Mouse (Mus musculus) heart, postnatal 0 days (tissue): ENCODE results near the gene Mup19. TPM values are rescaled to one million over a fixed set of nuclear protein-coding genes. Genes with fewer than 3 reads are reported as not detected.
A peak's percentile ranks its signal among the peaks of the same experiment; 100 is the strongest.
"Not testable (repeated sequence)": the region's sequence is repeated elsewhere in the genome, so short reads cannot be mapped to it uniquely, and the experiment has no call there.

Experiments used
- ATAC-seq: fragments of 200-750 bp; cut with Nextera tagmentation; 2 replicates; pipeline ENCODE4 v1.8.0; 2017; ENCODE audit warnings: low read depth, moderate number of reproducible peaks, moderate library complexity; ENCODE audit not compliant: insufficient read depth
- DNase-seq: peaks from one replicate; pipeline ENCODE4 v3.0.0-alpha.2; 2016; ENCODE audit warnings: low spot score
- H3K27ac ChIP-seq: fragments of 300-500 bp; sonication (generic); 2 replicates; pipeline ENCODE4 v1.5.1; 2014; ENCODE audit warnings: low read depth, mild to moderate bottlenecking
- H3K27me3 ChIP-seq: fragments of 300-500 bp; sonication (generic); 2 replicates; pipeline ENCODE4 v1.6.1; 2014; ENCODE audit warnings: low read length, mixed read lengths; ENCODE audit not compliant: control insufficient read depth, insufficient read depth
- H3K36me3 ChIP-seq: fragments of 300-500 bp; sonication (generic); replicated peaks from 2 replicates; pipeline ENCODE4 v1.6.1; 2014; ENCODE audit warnings: low read length, mixed read lengths; ENCODE audit not compliant: control insufficient read depth, insufficient read depth
- H3K4me1 ChIP-seq: fragments of 300-500 bp; sonication (generic); 2 replicates; pipeline ENCODE4 v1.6.1; 2014; ENCODE audit warnings: antibody characterized with exemption; ENCODE audit not compliant: control insufficient read depth, insufficient read depth
- H3K4me2 ChIP-seq: fragments of 300-500 bp; sonication (generic); 2 replicates; pipeline ENCODE4 v1.6.1; 2014; ENCODE audit warnings: low read depth, mild to moderate bottlenecking, low read length, moderate library complexity
- H3K4me3 ChIP-seq: fragments of 300-500 bp; sonication (generic); 2 replicates; pipeline ENCODE4 v1.5.1; 2014; ENCODE audit warnings: low read depth, low read length
- H3K9ac ChIP-seq: fragments of 300-500 bp; sonication (generic); replicated peaks from 2 replicates; pipeline ENCODE4 v1.6.1; 2014; ENCODE audit warnings: low read depth, low read length, mixed read lengths
- H3K9me3 ChIP-seq: fragments of 300-500 bp; sonication (generic); replicated peaks from 2 replicates; pipeline ENCODE4 v1.6.1; 2016; ENCODE audit warnings: low read length; ENCODE audit not compliant: control insufficient read depth
- CTCF ChIP-seq: IDR thresholded peaks from 2 replicates; pipeline ENCODE4 v1.5.1; 2016; ENCODE audit warnings: antibody characterized with exemption, control low read depth, low read depth
- WGBS: fragments of 180-500 bp; shearing (Covaris S2); extraction: QIAGEN DNeasy Blood & Tissue Kit; methylation state at CpG from one replicate; pipeline ENCODE4 v1.1.7; 2014; 5-methylcytosine and 5-hydroxymethylcytosine counted together
- polyA plus RNA-seq: library from polyadenylated mRNA; unstranded; fragments of >200 nt; fragmentation: Nextera tagmentation; extraction: Ambion mirVana; gene quantifications from 2 replicates; pipeline ENCODE4 v1.2.1, GENCODE M21; 2015
- total RNA-seq: library from RNA; depleted of rRNA; stranded (reverse); fragments of >200 nt; gene quantifications from 2 replicates; pipeline ENCODE4 v1.2.3, GENCODE M21; 2014; ENCODE audit warnings: low replicate concordance; rRNA removed

Mup19 gene
- total and polyA plus RNA-seq, 2 experiments from 2014 or later = not detected

DNA sequence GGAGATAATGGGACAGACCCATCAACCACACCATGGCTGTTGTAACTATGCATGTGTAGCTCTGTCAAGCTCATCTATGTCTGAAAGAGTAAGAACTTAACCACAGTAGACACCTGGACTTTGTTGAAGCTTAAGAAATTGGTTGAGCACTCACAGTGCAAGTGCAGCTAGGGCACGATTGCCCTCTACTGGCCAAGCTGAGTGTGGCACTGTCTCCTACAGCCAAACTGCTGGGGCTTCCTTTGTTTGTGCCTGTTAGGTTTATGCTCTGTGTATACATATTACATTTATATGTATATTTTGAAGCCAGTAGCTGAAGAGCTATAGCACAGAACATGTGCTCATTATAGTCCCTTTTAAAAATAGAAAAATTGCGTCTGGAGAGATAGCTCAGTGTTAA, 29.1 kb upstream of the Mup19 start:
- not testable (repeated sequence) for H3K36me3 ChIP-seq, ATAC-seq, H3K4me1 ChIP-seq, H3K4me3 ChIP-seq, H3K27me3 ChIP-seq, H3K9me3 ChIP-seq, H3K4me2 ChIP-seq, H3K9ac ChIP-seq, H3K27ac ChIP-seq, DNase-seq
- 13% methylated on average over 2 of the region's 2 CpGs for WGBS
- TF ChIP-seq CTCF = peak; percentile 75

DNA sequence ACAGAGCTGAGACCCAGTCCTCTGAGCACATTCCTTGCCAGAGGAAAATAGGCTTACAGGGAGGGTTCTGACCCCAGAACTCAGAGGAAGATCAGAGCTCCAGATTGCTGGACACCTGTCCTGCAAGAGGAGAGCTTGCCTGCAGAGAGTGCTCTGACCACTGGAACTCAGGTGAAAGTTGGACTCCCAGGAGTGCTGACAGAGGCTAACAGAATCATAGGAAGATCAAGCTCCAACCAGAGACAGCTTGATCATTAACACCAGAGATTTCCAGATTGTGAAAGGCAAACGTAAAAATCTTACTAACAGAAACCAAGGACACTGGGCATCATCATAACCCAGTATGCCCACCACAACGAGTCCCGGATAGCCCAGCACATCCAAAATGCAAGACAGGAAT, 26.9 kb upstream of the Mup19 start:
- not testable (repeated sequence) for H3K9ac ChIP-seq, H3K4me2 ChIP-seq, H3K27me3 ChIP-seq, H3K27ac ChIP-seq, H3K4me1 ChIP-seq, ATAC-seq, H3K36me3 ChIP-seq, H3K4me3 ChIP-seq, H3K9me3 ChIP-seq, DNase-seq
- WGBS = 76% methylated on average over 3 of the region's 3 CpGs

DNA sequence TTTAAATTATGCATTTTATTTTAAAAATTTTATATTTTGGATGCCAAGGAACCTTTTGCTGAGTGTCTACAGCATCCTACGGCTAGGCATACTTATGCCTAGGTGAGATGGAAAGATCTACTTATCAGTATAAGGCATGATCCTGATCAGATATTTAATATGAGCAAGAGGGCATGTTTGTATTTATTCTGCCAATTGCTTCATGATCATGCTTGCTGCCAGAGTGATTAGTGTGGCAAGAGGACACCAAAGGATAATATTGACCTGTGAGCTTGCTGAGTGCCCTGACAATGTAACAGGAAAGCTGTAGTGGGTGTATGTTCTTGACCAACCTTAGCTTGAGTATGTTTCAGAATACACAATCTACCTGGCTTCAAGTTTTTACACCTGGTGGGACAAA, 7.6 kb upstream of the Mup19 start:
- not testable (repeated sequence) for H3K36me3 ChIP-seq, H3K9ac ChIP-seq, H3K27ac ChIP-seq, H3K4me1 ChIP-seq, H3K27me3 ChIP-seq, DNase-seq, H3K4me3 ChIP-seq, H3K4me2 ChIP-seq, H3K9me3 ChIP-seq, ATAC-seq
- 79% methylated on average over 1 of the region's 1 CpGs for WGBS

DNA sequence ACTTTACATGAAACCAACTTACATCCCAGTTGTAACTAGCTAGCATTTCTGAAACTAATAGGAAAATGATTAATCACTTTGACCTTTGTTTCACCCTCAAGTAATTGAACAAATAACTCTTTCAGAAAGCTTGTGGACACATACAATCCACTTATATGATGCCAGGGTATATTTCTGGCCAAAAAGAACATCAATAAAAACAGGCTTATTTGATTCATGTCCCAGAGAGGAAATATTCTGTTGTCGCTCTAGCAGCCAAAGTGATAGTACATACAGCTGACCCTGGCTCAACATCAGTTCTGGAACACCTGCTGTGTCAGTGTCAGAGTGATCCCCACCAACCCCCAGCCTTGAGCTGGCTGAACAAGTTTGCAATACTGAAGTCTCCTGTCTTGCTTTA, 2.2 kb upstream of the Mup19 start:
- H3K27ac ChIP-seq, H3K4me3 ChIP-seq, H3K4me1 ChIP-seq, H3K27me3 ChIP-seq, H3K9ac ChIP-seq, ATAC-seq, H3K36me3 ChIP-seq, H3K9me3 ChIP-seq, DNase-seq, H3K4me2 ChIP-seq: not testable (repeated sequence)
- 81% methylated on average over 1 of the region's 1 CpGs for WGBS

Other genes with a start within 250 kb of the Mup19 start
- not detected in 2 replicates for gene Mup17, start 186.4 kb downstream of the Mup19 start, total RNA-seq
- gene Mup17, start 186.4 kb downstream of the Mup19 start, polyA plus RNA-seq = not detected in 2 replicates
- not detected in 2 replicates for gene Mup18, start 108.1 kb downstream of the Mup19 start, total RNA-seq
- gene Mup18, start 108.1 kb downstream of the Mup19 start, polyA plus RNA-seq = not detected in 2 replicates
- gene Mup5, start 53.0 kb upstream of the Mup19 start, total RNA-seq = not detected in 2 replicates
- gene Mup5, start 53.0 kb upstream of the Mup19 start, polyA plus RNA-seq = not detected in 2 replicates